8 mouse cellular contexts compared by ENCODE assay signal in genomic region chr7:114253885-114254833, GRCm38 (mm10). TPM values are rescaled to one million over a fixed set of nuclear protein-coding genes. Genes with fewer than 3 reads are reported as not detected.
DNase-seq lines count a peak whose midpoint lies in the region; ATAC-seq lines count a peak whose summit lies in the region.

Gene Copb1 (minus strand): TSS chr7:114254711.

- no peaks in the 10 kb centered on the region for H3K9me3 ChIP-seq in hindbrain, embryonic 15.5 days

- H3K4me2 ChIP-seq in hindbrain, embryonic 15.5 days: peak within 1 kb of the TSS; percentile 63

- H3K27ac ChIP-seq in hindbrain, embryonic 15.5 days (replicated peaks): peak within 1 kb of the TSS; percentile 73
- H3K27ac ChIP-seq in macrophage: peak within 1 kb of the TSS; percentile 36

- H3K36me3 ChIP-seq in hindbrain, embryonic 15.5 days: peaks cover 27% of the 10 kb centered on the region
- peaks cover 32% of the 10 kb centered on the region for H3K36me3 ChIP-seq in macrophage (ENCODE audit: inconsistent target)

- H3K4me1 ChIP-seq in hindbrain, embryonic 15.5 days (replicated peaks): peaks cover 11% of the 10 kb centered on the region

- H3K27me3 ChIP-seq in hindbrain, embryonic 15.5 days: no peaks in the 10 kb centered on the region

- ATAC-seq in hindbrain, embryonic 15.5 days (ENCODE audit: low FRiP score, low read depth): peak; percentile 98

- WGBS in hindbrain, embryonic 15.5 days: 2% methylated on average over 75 of the region's 75 CpGs
- 4% methylated on average over 73 of the region's 75 CpGs for WGBS in macrophage (ENCODE audit: missing documents)

- H3K79me2 ChIP-seq in macrophage (ENCODE audit: inconsistent target): peaks cover 39% of the 10 kb centered on the region

- DNase-seq in R1 (ENCODE audit: low read depth, low spot score): peak; percentile 94
- peak; percentile 92 to 95 for DNase-seq in cerebellum, postnatal 25 days
- peak; percentile 91 to 94 for DNase-seq in frontal cortex, postnatal 36 days (ENCODE audit: low spot score in 2 of 2)
- peak; percentile 94 to 95 for DNase-seq in left cerebral cortex, adult 18-20 months (ENCODE audit: low spot score in 2 of 2)
- DNase-seq in right cerebral cortex, adult 18-20 months: peak; percentile 96
- DNase-seq in urinary bladder, postnatal 10 days (ENCODE audit: low spot score): peak; percentile 76

- peak within 1 kb of the TSS; percentile 97 for H3K9ac ChIP-seq in hindbrain, embryonic 15.5 days

- H3K4me3 ChIP-seq in hindbrain, embryonic 15.5 days: peak within 1 kb of the TSS; percentile 99
- peak within 1 kb of the TSS; percentile 81 for H3K4me3 ChIP-seq in macrophage (ENCODE audit: inconsistent target)

RNA-seq across cellular contexts. Expression of gene Copb1, which starts in this region (rescaled TPM):
- polyA plus RNA-seq in hindbrain, embryonic 15.5 days (2015; fragmentation: Nextera tagmentation; extraction: Ambion mirVana): 82.0 and 86.6 TPM in 2 replicates
- total RNA-seq in left cerebral cortex, adult 18-20 months (2021): 10 to 100 TPM; 58.7 to 61.6 TPM
- total RNA-seq in macrophage (2018; cell fraction: chromatin; rRNA removed): 10 to 100 TPM; 41.7 to 69.9 (median 60.1) TPM
- total RNA-seq in macrophage (2018; cell fraction: cytosol; rRNA removed): 100 to 1,000 TPM in 11 of 26 experiments, 10 to 100 TPM in 15; 78.3 to 112 (median 97.5) TPM
- 10 to 100 TPM; 46.3 to 92.5 (median 72.1) TPM for total RNA-seq in macrophage (2018; cell fraction: nucleus; rRNA removed)
- polyA plus RNA-seq in macrophage (2018): 90.4 to 109 TPM (median 90.6 TPM) in 3 replicates

Comparison
In these comparisons a context has a peak if more than half of its experiments do, and no peak if none do; other contexts are left out.
1. Peak in every context shown above with its lines: DNase-seq, ATAC-seq, H3K4me3 ChIP-seq and H3K27ac ChIP-seq.